Mouse (Mus musculus) embryonic facial prominence, embryonic 15.5 days (tissue): ENCODE measurements around the gene Olfr594. TPM values are rescaled to one million over a fixed set of nuclear protein-coding genes. Genes with fewer than 3 reads are reported as not detected.
"Not testable (repeated sequence)": the region's sequence is repeated elsewhere in the genome, so short reads cannot be mapped to it uniquely, and the experiment has no call there.

Experiments
- ATAC-seq: fragments of 200-750 bp; cut with Nextera tagmentation; 2 replicates; pipeline ENCODE4 v1.8.0; 2017; ENCODE audit warnings: low read depth, moderate TSS enrichment; ENCODE audit not compliant: insufficient number of reproducible peaks, low FRiP score, low TSS enrichment
- H3K27ac ChIP-seq: fragments of 300-500 bp; sonication (generic); replicated peaks from 2 replicates; pipeline ENCODE4 v1.5.1; 2015; ENCODE audit warnings: mild to moderate bottlenecking, inconsistent platforms
- H3K27me3 ChIP-seq: fragments of 300-500 bp; sonication (generic); 2 replicates; pipeline ENCODE4 v1.6.1; 2015; ENCODE audit warnings: inconsistent platforms
- H3K36me3 ChIP-seq: fragments of 300-500 bp; sonication (generic); 2 replicates; pipeline ENCODE4 v1.6.1; 2015; ENCODE audit warnings: mild to moderate bottlenecking, inconsistent platforms
- H3K4me1 ChIP-seq: fragments of 300-500 bp; sonication (generic); 2 replicates; pipeline ENCODE4 v1.6.1; 2015; ENCODE audit warnings: inconsistent platforms
- H3K4me2 ChIP-seq: fragments of 300-500 bp; sonication (generic); replicated peaks from 2 replicates; pipeline ENCODE4 v1.6.1; 2015; ENCODE audit warnings: mild to moderate bottlenecking, inconsistent platforms
- H3K4me3 ChIP-seq: fragments of 300-500 bp; sonication (generic); replicated peaks from 2 replicates; pipeline ENCODE4 v1.5.1; 2015; ENCODE audit warnings: mild to moderate bottlenecking, inconsistent platforms
- H3K9ac ChIP-seq: fragments of 300-500 bp; sonication (generic); 2 replicates; pipeline ENCODE4 v1.6.1; 2015; ENCODE audit warnings: inconsistent platforms
- H3K9me3 ChIP-seq: fragments of 300-500 bp; sonication (generic); replicated peaks from 2 replicates; pipeline ENCODE4 v1.6.1; 2016; ENCODE audit warnings: inconsistent platforms
- WGBS: fragments of 180-500 bp; shearing (Covaris S2); methylation state at CpG from one replicate; pipeline ENCODE4 v1.1.7; 2015; 5-methylcytosine and 5-hydroxymethylcytosine counted together
- microRNA-seq: library from miRNA; unstranded; fragments of <30 nt; microRNA quantifications from one replicate; pipeline ENCODE4, GENCODE M21; 2016; ENCODE audit warnings: borderline number of aligned reads
- polyA plus RNA-seq: library from polyadenylated mRNA; unstranded; fragments of >200 nt; fragmentation: Nextera tagmentation; extraction: Ambion mirVana; gene quantifications from 2 replicates; pipeline ENCODE4 v1.2.1, GENCODE M21; 2015

Gene Olfr594
- 0.15 and 0.24 TPM in 2 replicates for polyA plus RNA-seq

DNA sequence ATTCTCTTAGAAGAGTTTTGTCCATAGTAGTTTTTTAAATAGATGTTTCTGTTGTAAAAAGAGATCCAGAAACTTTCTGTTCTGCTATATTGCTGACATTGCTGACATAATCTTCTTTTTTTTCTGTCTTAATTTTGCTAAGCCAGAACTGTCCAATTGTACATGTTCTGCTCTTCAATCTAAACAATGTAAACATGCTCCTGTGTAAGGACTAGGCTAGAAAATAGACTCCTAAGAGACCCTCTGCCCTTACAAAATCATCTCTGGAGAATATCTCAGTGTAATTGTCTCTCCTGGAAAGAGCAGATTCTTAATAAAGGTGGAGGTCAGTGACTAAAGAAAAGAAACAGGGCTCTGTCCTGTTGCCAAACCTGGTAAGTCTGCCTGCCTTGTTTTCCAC, at the start of gene Olfr594:
TSS of gene Olfr594 (plus strand) at position 301 of the 400 bp plus-strand sequence.
- Histone ChIP-seq H3K9me3 (no peaks in the 10 kb centered on the region), H3K4me3 (no peak within 1 kb of the TSS), H3K4me1 (no peaks in the 10 kb centered on the region), H3K27ac (no peak within 1 kb of the TSS), H3K4me2 (no peak within 1 kb of the TSS), H3K9ac (no peak within 1 kb of the TSS), H3K27me3 (no peaks in the 10 kb centered on the region), H3K36me3 (no peaks in the 10 kb centered on the region)
- ATAC-seq = no peak

DNA sequence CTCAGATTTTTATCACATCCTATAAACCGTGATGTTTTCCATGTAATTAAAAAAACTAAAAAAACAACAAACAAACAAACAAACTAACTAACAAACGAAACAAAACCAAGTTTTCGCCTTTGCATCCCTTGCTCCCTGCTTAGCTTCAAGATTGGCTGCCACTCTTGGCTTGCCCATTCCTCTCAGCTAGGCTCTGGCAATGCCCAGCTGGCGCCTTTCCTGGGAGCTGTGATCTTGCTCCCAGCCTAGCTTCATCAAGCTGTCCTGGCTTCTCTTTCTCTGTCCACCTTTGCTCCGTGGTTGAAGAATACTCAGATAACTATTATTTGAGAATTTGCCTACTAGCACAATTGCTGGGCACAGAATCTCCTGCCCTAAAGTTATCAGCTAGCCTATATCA, 47.1 kb upstream of the Olfr594 start:
- Histone ChIP-seq H3K27me3 (no peaks in the 10 kb centered on the region), H3K9me3 (no peaks in the 10 kb centered on the region), H3K36me3 (no peaks in the 10 kb centered on the region), H3K4me2 (no peak overlapping the region), H3K4me3 (no peak overlapping the region), H3K4me1 (no peaks in the 10 kb centered on the region), H3K9ac (no peak overlapping the region), H3K27ac (no peak overlapping the region)
- ATAC-seq = no peak
- 74% methylated on average over 5 of the region's 5 CpGs for WGBS

DNA sequence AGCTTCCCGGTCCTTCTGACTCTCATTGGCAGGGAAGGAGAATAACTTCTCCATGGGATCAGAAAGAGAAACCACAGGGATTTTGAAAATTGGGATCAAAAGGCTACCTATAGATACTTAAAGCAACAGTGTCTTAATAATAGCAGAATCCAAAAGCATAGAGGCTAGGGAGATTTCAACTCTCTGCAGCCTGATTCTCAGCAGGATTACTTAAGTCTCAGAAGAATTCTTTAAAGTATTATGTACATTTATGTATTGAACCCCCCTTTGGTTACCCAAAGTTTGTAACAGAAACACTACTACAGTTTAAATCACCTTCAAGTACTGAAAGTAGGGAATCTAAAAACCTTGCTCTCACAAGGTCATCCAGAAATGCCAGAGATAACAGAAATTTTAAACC, 38.6 kb upstream of the Olfr594 start, which contains the start of gene Olfr591:
TSS of gene Olfr591 (minus strand) at position 101 of the 400 bp plus-strand sequence.
- no peaks in the 10 kb centered on the region for H3K27me3 ChIP-seq
- 76% methylated on average over 1 of the region's 1 CpGs for whole genome bisulfite sequencing
- no peaks in the 10 kb centered on the region for H3K36me3 ChIP-seq
- no peak within 1 kb of the TSS for H3K9ac ChIP-seq
- H3K4me3 ChIP-seq = no peak within 1 kb of the TSS
- H3K27ac ChIP-seq = no peak within 1 kb of the TSS
- no peaks in the 10 kb centered on the region for H3K9me3 ChIP-seq
- H3K4me2 ChIP-seq = no peak within 1 kb of the TSS
- no peak for ATAC-seq
- no peaks in the 10 kb centered on the region for H3K4me1 ChIP-seq

DNA sequence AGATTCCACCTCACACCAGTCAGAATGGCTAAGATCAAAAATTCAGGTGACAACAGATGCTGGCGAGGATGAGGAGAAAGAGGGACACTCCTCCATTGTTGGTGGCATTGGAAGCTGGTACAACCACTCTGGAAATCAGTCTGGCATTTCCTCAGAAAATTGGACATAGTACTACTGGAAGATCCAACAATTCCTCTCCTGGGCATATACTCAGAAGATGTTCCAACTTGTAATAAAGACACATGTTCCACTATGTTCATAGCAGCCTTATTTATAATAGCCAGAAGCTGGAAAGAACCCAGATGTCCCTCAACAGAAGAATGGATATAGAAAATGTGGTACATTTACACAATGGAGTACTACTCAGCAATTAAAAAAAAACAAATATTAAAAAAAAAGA, 32.3 kb upstream of the Olfr594 start, which contains the start of gene Olfr592:
TSS of gene Olfr592 (plus strand) at position 301 of the 400 bp plus-strand sequence.
- 70% methylated on average over 1 of the region's 1 CpGs for WGBS
- not testable (repeated sequence) for H3K4me1 ChIP-seq, H3K4me3 ChIP-seq, H3K4me2 ChIP-seq, H3K36me3 ChIP-seq, H3K27ac ChIP-seq, H3K27me3 ChIP-seq, H3K9ac ChIP-seq, H3K9me3 ChIP-seq, ATAC-seq

DNA sequence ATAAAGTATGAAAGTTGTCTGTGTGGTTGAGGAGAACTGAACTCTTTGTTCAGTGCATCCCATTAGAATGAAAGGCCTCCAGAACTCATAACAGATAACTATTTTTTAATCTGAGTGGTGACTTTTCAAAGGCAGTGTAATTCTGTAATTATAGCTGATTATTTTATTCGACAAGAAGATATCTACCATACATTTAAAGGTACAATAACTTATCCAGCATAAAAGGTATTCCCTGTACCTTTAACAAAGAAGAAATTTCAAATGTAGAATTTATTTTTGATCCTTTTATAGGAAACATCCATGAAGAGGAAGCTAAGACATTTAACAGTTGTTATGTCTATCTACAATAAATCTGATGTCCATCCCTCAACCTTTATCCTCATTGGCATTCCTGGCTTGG, 5.2 kb upstream of the Olfr594 start, which contains the start of gene Olfr593:
TSS of gene Olfr593 (plus strand) at position 301 of the 400 bp plus-strand sequence.
- Histone ChIP-seq H3K27me3 (no peaks in the 10 kb centered on the region), H3K36me3 (no peaks in the 10 kb centered on the region), H3K4me2 (no peak within 1 kb of the TSS), H3K4me3 (no peak within 1 kb of the TSS), H3K9ac (no peak within 1 kb of the TSS), H3K27ac (no peak within 1 kb of the TSS), H3K9me3 (no peaks in the 10 kb centered on the region), H3K4me1 (no peaks in the 10 kb centered on the region)
- WGBS = 73% methylated on average over 1 of the region's 1 CpGs
- no peak for ATAC-seq

DNA sequence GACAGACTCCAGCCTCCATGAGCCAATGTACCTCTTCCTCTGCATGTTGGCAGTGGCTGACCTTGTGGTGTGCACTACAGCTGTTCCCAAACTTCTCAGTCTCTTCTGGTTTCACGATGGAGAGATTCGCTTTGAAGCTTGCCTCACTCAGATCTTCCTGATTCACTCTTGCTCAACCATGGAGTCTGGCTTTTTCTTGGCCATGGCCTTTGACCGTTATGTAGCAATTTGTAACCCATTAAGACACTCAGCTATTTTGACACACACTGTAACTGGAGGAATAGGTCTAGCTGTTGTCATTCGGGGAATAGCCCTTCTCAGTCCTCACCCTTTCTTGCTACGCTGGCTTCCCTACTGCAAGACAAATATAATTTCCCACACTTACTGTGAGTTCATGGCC, 4.7 kb upstream of the Olfr594 start:
- H3K4me2 ChIP-seq, H3K9ac ChIP-seq, ATAC-seq, H3K4me1 ChIP-seq, H3K9me3 ChIP-seq, H3K4me3 ChIP-seq, H3K27ac ChIP-seq, H3K27me3 ChIP-seq, H3K36me3 ChIP-seq: not testable (repeated sequence)
- WGBS = 84% methylated on average over 5 of the region's 5 CpGs

DNA sequence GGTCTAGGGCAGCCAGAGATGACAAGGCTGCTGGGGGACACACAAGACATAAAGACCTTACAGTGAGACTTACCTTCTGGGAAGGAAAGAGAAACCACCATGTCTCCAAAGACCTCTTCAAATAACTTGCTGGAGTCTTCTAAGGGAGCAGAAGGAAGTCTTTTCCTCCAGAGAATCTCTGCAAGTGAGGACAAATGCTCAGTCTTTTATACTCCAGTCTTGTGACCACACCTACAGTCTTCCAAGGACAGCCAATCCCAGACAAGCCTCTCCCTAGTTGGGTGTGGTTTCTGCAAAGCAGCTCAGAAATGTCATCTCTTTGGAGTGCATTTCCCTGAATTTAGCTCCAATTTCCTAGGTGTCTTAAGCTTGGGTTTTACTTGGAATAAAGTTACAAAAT, 35.6 kb downstream of the Olfr594 start, which contains the start of gene Usp17ld:
TSS of gene Usp17ld (minus strand) at position 101 of the 400 bp plus-strand sequence.
- H3K9me3 ChIP-seq, H3K9ac ChIP-seq, H3K27ac ChIP-seq, H3K4me1 ChIP-seq, H3K4me2 ChIP-seq, H3K4me3 ChIP-seq, H3K27me3 ChIP-seq, ATAC-seq, H3K36me3 ChIP-seq: not testable (repeated sequence)

Small RNA genes within 50 kb of the gene (microRNA-seq; reads per million reads assigned to microRNA genes)
- gene Gm23550 (not detected), gene Gm25171 (not detected)

Other genes with a start within 250 kb of the Olfr594 start
- gene Olfr577, start 241.1 kb upstream of the Olfr594 start, polyA plus RNA-seq = 0.05 TPM in 1 of 2 replicates, not detected in the other
- gene Olfr578, start 227.7 kb upstream of the Olfr594 start, polyA plus RNA-seq = 0.71 and 0.87 TPM in 2 replicates
- gene Olfr582, start 179.0 kb upstream of the Olfr594 start, polyA plus RNA-seq = 0.05 and 0.11 TPM in 2 replicates
- gene Olfr583, start 165.7 kb upstream of the Olfr594 start, polyA plus RNA-seq = not detected in 2 replicates
- 0.08 TPM in 1 of 2 replicates, not detected in the other for gene Olfr584, start 135.1 kb upstream of the Olfr594 start, polyA plus RNA-seq
- gene Olfr585, start 119.3 kb upstream of the Olfr594 start, polyA plus RNA-seq = not detected in 2 replicates
- not detected in 2 replicates for gene Olfr586, start 91.4 kb upstream of the Olfr594 start, polyA plus RNA-seq
- not detected in 2 replicates for gene Olfr588-ps1, start 76.1 kb upstream of the Olfr594 start, polyA plus RNA-seq
- not detected in 2 replicates for gene Olfr589, start 60.6 kb upstream of the Olfr594 start, polyA plus RNA-seq
- 0.12 and 0.16 TPM in 2 replicates for gene Olfr591, start 38.7 kb upstream of the Olfr594 start, polyA plus RNA-seq
- gene Olfr592, start 32.2 kb upstream of the Olfr594 start, polyA plus RNA-seq = 0.12 TPM in 1 of 2 replicates, not detected in the other
- not detected in 2 replicates for gene Olfr593, start 5.1 kb upstream of the Olfr594 start, polyA plus RNA-seq
- not detected in 2 replicates for gene Usp17ld, start 35.5 kb downstream of the Olfr594 start, polyA plus RNA-seq
- gene Olfr596, start 88.7 kb downstream of the Olfr594 start, polyA plus RNA-seq = not detected in 2 replicates
- 0.15 TPM in 1 of 2 replicates, not detected in the other for gene Olfr597, start 99.3 kb downstream of the Olfr594 start, polyA plus RNA-seq
- 0.12 and 0.55 TPM in 2 replicates for gene Olfr598, start 106.6 kb downstream of the Olfr594 start, polyA plus RNA-seq
- not detected in 2 replicates for gene Olfr599, start 118.9 kb downstream of the Olfr594 start, polyA plus RNA-seq
- not detected in 2 replicates for gene Olfr600, start 132.7 kb downstream of the Olfr594 start, polyA plus RNA-seq
- gene Olfr601, start 145.7 kb downstream of the Olfr594 start, polyA plus RNA-seq = 0.22 and 0.43 TPM in 2 replicates
- gene Olfr603, start 169.2 kb downstream of the Olfr594 start, polyA plus RNA-seq = not detected in 2 replicates
- gene Usp17lc, start 198.1 kb downstream of the Olfr594 start, polyA plus RNA-seq = not detected in 2 replicates
- not detected in 2 replicates for gene Olfr605, start 228.4 kb downstream of the Olfr594 start, polyA plus RNA-seq
- 0.16 TPM in 1 of 2 replicates, not detected in the other for gene Olfr606, start 232.1 kb downstream of the Olfr594 start, polyA plus RNA-seq
- gene Olfr607, start 247.2 kb downstream of the Olfr594 start, polyA plus RNA-seq = 0.18 TPM in 1 of 2 replicates, not detected in the other